Mouse (Mus musculus) T-helper 1 cell (primary cell): ENCODE data around the gene Tmem210.

Experiments used
- in situ Hi-C: fragments of 300-600 bp; cut with MboI, MseI; formaldehyde crosslinking; loops from one replicate; pipeline ENCODE4 v1.15.1; 2025; ENCODE audit warnings: high pct_unique_total_duplicates

The Tmem210 gene

GRCm38 (mm10) chr2:25265897-25266656 lies 21.9 kb upstream of the Tmem210 start:
- in situ Hi-C loops: no loop called here

DNA sequence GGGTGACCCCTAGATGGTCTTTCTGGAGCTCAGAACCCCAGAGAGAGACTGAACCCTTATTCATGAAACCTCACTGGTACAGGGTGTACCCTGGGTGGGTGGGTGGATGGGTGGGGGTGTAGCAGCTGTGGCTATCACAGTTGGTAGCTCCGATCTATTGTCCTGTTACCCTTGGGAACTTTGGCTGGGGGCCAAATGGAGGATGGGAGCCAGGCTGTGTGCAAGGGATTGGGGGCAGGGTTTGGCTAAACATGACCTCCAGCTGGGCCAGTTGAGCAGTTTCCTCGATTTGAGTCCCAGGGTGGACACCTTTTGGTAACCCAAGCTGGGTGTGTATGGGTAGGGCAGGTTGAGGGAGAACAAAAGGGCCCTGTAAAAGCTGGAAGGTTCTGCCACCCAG lies 21.2 kb upstream of the Tmem210 start:
- in situ Hi-C loops: no loop called here

DNA sequence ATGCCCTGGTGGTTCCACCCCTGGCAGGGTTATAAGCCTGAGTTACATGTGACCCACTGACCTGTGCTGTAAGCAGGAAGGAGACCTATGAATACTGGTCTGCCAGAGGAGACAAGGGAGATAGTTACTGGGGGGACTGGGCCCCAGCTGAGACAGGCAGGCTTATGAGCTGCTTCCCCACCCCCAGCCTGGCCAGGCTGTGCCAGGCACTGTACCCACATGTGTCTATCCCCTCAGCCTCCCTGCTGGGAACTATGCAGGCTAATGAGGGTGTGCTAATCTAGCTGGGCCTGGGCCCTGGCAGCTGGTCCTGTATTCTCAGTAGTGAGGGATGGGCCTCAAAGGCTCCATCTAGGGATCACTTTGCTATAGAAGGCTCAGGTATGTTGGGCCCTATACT lies 20.7 kb upstream of the Tmem210 start:
- in situ Hi-C loops: no loop called here

DNA sequence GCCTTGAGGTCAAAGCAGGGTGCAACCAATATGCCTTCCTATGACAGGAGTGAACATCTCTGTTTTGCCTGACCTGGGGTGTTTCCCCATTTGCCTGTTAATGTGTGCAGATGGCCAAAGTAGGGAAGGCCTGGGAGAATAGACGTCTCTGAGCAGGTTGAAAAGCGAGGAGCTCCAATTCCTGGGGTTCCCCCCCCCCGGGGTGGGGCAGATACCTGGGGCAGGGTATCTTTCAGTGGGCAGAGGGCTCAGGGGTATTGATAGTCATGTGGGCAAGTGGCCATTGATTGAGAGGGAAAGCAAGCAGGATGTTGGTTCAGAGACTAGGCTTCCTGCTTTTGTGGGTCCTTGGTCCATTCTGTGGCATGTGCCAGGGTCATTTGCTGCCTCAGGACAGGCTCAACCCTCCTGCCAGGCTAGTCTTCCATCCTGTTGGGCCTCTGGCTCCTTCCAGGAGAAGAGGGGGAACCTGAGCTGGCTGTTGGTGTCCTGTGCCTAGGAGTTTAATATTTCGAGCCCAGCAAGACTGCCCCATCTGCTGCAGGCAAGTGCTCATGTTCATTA lies 20.1 kb upstream of the Tmem210 start:
- in situ Hi-C loops: no loop called here

GRCm38 (mm10) chr2:25271827-25272511 lies 16.0 kb upstream of the Tmem210 start, which contains the start of the genes Ssna1 and Anapc2:
Ssna1 (minus strand) TSS chr2:25272438.
Anapc2 (plus strand) TSS chr2:25272478.
- in situ Hi-C loops: loop anchor here (5.0 kb wide), 1 partner anchor 45 kb away; the partner anchor contains the start of gene Grin1

DNA sequence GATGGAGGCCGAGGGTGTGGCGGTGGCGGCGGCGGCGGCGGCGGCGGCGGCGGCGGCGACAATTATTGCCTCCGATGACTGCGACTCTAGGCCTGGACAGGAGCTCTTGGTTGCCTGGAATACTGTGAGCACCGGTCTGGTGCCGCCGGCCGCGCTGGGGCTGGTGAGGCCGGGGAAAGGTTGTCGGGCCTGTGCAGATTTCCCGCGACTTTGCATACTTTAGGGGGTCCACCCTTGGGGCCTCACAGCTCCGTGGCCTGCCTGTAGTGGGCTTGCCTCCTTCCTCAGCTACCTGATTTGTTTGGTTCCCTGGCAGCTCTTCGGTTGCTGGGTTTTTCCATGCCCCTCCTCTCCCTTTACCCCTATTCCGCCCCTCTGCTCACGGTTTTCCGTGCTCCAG lies 15.4 kb upstream of the Tmem210 start:
- in situ Hi-C loops: loop anchor here (5.0 kb wide), 1 partner anchor 45 kb away; the partner anchor contains the start of gene Grin1

GRCm38 (mm10) chr2:25273010-25273409 lies 14.9 kb upstream of the Tmem210 start:
- in situ Hi-C loops: loop anchor here (5.0 kb wide), 1 partner anchor 44 kb away; the partner anchor contains the start of gene Grin1

DNA sequence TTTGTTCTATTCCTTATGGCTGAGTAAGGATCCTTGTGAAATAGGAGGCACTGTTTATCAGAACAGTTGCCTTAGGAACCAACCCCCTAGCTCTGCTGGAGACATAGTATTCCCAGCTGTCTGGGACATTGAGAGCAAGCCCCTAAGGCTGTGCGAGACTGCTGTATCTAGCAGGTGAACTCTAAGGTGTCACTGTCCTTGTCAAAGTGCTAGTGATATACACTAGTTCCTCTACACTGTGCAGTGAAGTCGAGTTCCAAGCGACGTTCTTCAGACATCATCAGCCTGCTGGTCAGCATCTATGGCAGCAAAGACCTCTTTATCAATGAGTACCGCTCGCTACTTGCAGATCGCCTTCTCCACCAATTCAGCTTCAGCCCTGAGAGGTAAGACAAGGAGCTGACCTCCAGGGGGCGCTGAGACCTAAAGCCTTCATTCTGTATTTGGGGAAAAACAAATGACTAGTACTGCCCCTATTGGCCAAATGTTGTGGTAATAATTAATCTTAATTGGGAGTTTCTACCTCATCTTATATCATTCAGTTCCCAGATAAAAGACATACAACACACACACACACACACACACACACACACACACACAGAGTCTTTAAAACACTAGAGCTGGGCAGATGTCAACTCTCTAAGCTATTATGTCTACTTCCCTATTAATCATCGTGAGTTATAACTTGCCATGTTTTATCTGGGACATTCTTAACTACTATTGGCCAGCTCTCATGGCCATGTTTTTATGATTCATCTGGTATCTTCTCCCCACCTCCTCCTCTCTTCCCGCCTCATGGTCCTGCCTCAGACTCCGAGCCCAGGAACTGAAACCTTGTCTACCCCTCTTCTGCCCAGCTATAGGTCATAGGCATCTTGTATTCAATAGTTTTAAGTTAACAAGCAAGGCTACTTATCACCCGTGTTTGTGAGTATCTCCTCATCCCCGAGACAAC lies 8.7 kb upstream of the Tmem210 start:
- in situ Hi-C loops: no loop called here

- in situ Hi-C loops: no loop called here
Observed at GRCm38 (mm10) chr2:25285551-25285950, 2.4 kb upstream of the Tmem210 start.

DNA sequence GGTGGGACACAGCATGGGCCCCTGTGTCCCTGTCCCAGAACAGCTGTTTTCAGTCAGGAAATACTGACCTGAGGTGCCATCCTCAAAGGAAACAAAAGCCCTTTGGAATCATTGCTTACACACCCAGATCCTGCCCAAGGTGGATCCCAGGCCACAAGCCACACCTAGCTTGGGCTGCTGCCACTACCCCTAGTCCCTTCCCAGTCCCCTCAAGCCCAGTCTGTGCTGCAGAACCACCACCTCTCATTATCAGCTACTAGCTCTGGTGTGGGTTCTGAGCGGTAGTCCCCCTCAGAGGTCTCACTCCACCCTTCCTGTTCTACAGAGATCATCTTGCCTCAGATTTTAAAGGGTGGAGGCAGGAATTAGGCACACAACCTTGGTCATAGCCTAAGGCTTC lies 1.6 kb upstream of the Tmem210 start:
- in situ Hi-C loops: no loop called here

DNA sequence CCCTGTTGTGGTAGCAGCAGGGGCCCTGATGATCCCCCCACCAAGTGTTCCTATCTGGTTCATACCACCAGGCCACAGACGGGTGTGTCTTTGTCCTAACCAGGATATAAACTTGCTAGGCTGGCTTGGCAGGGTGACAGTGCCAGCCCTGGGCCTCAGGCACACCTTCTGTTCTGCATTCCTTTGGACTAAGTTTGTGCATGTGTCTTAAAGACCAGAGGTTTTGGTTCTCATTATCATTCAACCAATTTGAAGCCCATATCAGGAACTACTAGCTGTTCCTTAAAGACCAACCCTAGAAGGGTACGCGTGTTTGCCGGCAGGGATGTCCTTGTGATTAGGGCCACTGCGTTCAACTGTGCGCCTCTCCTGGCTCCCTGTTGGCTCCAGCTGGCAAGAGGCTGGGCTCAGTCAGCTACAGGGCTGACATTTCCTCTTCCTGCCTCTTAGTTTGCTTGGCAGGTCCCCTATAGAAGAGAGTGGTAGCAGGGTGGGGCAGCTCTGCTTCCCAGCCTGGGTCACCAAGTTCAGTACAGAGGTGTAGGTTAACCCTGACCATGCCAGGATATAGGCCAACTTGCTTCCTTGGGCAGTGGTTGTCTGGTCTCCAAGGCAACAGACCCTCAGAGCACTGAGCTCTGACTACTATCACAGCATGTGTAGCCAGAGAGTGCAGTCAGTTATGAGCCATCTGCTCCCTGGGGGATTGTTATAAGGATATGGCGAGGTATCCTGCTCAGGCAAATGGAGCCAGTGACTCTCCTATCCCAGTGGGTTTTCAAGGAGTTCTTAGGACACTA lies 908 bp upstream of the Tmem210 start:
- in situ Hi-C loops: no loop called here

DNA sequence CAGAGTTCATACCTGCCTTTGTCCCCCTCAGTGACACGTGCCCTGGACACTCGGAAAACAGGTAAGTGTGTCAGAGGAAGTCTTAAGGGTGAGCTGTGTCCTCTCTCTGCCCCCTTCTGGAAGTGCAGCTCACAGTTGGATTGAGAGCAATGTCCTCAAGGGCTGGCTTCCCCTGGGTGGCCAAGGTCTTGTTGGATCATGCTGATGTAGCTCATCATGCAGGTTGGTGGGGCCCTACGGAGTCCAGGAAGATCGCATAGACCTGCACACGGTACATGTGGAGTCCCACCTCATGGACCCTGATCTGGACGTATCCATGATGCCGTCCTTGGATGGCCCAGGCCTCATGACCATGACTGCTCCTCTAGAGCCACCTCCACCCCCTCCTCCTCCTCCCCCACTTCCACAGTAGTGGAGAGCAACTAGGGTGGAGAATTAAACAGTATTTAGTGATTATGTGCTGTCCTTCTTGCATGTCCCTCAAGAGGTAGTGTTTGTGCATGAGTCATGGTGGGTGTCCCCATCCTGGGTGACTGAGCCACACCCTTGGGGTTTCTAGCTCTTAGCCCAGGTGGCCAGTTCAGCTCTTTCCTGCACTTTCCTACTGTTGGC lies 895 bp downstream of the Tmem210 start:
- in situ Hi-C loops: no loop called here

DNA sequence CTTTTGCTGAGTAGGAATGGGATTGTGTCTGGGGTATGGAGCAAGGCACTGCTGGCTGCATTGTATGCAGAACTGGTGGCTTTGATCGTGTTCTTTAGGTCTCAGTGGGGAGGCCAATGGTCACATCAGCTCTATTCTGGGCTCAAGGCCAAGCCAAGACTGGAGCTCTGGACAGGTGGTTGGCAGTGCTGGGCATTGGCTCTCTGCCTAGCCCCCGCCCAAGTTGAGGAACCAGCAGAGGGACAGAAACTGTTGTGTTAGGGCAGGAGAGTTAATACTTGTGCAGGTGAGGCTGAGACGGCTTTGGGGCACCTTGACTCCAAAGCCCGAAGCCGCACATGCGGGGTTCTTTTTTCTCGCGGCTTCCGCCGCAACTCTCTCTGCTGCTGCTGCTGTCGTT lies 1.7 kb downstream of the Tmem210 start, which contains the start of gene Lrrc26:
Lrrc26 (plus strand) TSS at position 265 of the 400 bp plus-strand sequence.
- in situ Hi-C loops: no loop called here

- in situ Hi-C loops: no loop called here
Observed at GRCm38 (mm10) chr2:25290101-25290815, 2.3 kb downstream of the Tmem210 start.

GRCm38 (mm10) chr2:25290816-25291130 lies 2.8 kb downstream of the Tmem210 start:
- in situ Hi-C loops: no loop called here

GRCm38 (mm10) chr2:25291184-25292053 lies 3.5 kb downstream of the Tmem210 start:
- in situ Hi-C loops: no loop called here

GRCm38 (mm10) chr2:25292054-25292544 lies 4.2 kb downstream of the Tmem210 start:
- in situ Hi-C loops: no loop called here

GRCm38 (mm10) chr2:25292856-25293255 lies 4.9 kb downstream of the Tmem210 start:
- in situ Hi-C loops: no loop called here
